Mouse (Mus musculus): ENCODE data around the gene Sik3. TPM values are rescaled to one million over a fixed set of nuclear protein-coding genes. Genes with fewer than 3 reads are reported as not detected.

Gene Sik3
- polyA plus RNA-seq, 1 experiment from 2014 or later, result 6.4 TPM

DNA sequence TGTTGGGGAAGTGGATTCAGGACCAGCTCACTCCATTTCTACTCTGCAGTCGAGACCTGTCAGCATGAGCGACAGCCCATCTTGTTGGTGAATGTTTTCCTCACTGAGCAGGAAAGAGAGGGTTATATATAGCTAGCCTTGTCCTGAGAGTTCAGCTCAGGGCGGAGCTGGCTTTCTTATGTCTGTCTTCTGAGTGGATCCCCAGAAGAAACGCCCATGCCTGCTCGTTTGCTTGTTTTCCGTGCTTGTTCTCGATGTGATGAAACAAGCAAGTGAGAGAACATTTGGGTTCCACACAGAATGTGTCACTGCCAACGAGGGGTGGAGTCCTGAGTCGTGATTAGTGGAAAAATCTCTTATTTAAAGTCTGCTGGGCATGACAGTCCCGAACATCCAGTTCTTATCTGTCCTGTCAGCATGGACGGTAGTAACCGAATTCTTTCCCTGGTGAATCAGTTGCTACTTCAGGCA is 184.1 kb downstream of the Sik3 start:
- Histone ChIP-seq H3K4me1 (peaks cover 46% of the 10 kb centered on the region), H3K36me3 (peaks cover 35% of the 10 kb centered on the region)

DNA sequence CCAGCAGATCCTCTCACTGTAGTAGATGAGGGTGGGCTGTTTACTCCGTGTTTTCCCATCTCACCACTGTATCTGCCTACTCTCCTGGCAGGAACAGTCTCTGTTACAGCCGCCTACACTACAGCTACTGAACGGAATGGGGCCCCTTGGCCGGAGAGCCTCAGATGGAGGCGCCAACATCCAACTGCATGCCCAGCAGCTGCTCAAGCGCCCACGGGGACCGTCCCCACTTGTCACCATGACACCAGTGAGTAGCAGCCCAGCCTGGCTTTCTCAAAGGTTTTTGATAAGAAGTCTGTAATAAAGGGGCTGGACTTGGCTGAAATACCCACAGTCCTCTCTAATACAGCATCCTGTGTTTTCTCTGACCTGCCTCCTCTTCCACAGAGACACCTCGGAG is 185.8 kb downstream of the Sik3 start:
- 68% methylated on average over 9 of the region's 9 CpGs for WGBS
- no peak for DNase-seq (ENCODE audit: low spot score)
- Histone ChIP-seq H3K27ac (peak overlapping the region; percentile 53), H3K36me3 (peaks cover 43% of the 10 kb centered on the region), H3K4me3 (no peak overlapping the region), H3K9me3 (no peaks in the 10 kb centered on the region), H3K27me3 (ENCODE audit: insufficient read depth, poor library complexity, severe bottlenecking) (no peaks in the 10 kb centered on the region), H3K4me1 (peaks cover 60% of the 10 kb centered on the region)

More for the DNA sequence above, 184.1 kb downstream of the Sik3 start:
- no peaks in the 10 kb centered on the region for H3K9me3 ChIP-seq
- H3K27ac ChIP-seq, result peak overlapping the region; percentile 86
- DNase-seq (ENCODE audit: low spot score), result peak; percentile 82
- peak overlapping the region; percentile 32 for H3K4me3 ChIP-seq
- WGBS, result 24% methylated on average over 12 of the region's 12 CpGs
- no peaks in the 10 kb centered on the region for H3K27me3 ChIP-seq (ENCODE audit: insufficient read depth, poor library complexity, severe bottlenecking)

DNA sequence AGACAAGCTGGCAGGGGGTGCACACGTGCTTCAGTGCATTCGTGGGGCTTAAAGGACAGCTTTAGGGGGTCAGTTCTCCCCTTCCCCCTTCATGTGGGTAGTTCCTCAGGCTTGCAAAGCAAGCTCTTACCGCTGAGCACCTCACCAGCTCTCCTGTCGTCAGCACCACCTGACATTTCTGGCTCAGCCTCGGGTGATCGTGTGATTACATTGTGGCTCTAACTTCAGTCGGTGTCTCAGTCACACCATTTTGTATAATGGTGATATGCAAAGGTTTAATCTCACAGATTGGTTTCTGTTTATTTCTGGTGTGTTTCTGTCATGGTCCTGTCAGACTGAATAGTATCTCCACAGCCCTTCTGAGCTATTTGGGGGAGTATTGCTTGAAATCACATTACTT is 186.3 kb downstream of the Sik3 start:
- WGBS, result 61% methylated on average over 7 of the region's 7 CpGs
- Histone ChIP-seq H3K9me3 (no peaks in the 10 kb centered on the region), H3K36me3 (peaks cover 44% of the 10 kb centered on the region), H3K27me3 (ENCODE audit: insufficient read depth, poor library complexity, severe bottlenecking) (no peaks in the 10 kb centered on the region), H3K4me3 (no peak overlapping the region), H3K4me1 (peaks cover 63% of the 10 kb centered on the region), H3K27ac (peak overlapping the region; percentile 53; the same call in 1 of the 2 replicates)
- no peak for DNase-seq (ENCODE audit: low spot score)

DNA sequence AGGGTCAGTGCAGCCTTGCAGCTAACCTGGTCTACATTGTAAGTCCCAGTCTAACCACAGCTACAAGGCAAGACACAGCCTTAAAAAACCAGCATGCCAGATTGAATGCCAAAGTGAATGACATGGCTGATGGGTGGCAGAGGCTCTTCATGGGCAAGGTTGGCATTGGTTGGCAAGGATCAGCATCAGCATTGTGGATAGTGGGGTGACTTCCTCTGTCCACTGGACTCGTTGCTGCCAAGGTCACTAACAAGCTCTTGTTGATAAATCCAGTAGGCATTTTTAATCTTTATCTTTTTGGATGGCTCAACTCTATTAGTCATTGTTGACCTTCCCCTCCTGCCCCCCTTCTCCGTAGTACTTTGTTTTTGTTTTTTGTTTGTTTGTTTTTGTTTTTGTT is 187.0 kb downstream of the Sik3 start:
- H3K27me3 ChIP-seq (ENCODE audit: insufficient read depth, poor library complexity, severe bottlenecking), result no peaks in the 10 kb centered on the region
- H3K36me3 ChIP-seq, result peaks cover 51% of the 10 kb centered on the region
- DNase-seq (ENCODE audit: low spot score), result no peak
- no peaks in the 10 kb centered on the region for H3K9me3 ChIP-seq
- peaks cover 62% of the 10 kb centered on the region for H3K4me1 ChIP-seq
- H3K27ac ChIP-seq, result no peak overlapping the region
- no peak overlapping the region for H3K4me3 ChIP-seq
- WGBS, result 74% methylated on average over 2 of the region's 2 CpGs

DNA sequence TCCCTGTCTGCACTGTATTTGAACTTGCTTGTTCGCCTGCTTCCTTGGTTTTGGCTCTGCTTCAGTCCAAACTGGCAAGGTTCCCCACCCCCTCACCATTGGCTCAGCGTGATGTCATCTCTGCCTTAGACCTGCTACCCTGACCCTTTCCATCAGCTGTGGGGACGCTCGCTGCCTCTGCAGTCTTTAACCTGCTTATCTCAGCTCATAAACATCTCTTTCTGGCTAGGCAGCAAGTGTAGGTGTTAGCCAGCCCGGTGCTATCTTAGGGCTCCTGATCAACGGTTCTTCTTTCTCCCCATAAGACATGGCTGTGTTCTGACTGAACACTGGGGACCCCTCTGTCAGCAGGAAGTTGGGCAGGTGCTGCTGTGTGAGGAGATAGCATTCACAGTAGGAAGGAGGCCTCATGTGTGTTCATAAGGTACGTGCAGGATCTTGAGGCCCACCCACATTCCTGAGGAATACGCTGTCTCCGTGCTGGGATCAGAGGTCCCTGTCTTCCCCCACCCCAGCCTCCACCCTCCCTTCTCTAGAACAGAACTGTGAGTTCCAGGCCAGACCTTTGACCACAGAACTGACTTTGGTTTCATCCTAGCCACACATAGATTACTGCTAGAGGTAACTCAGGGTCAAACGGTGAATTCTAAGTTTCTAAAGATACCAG is 194.3 kb downstream of the Sik3 start:
- Histone ChIP-seq H3K27me3 (ENCODE audit: insufficient read depth, poor library complexity, severe bottlenecking) (no peaks in the 10 kb centered on the region), H3K27ac (0 out of 2 replicates have a peak overlapping the region, but pooled peaks have one; percentile 32), H3K9me3 (no peaks in the 10 kb centered on the region), H3K4me1 (peaks cover 30% of the 10 kb centered on the region), H3K36me3 (peaks cover 80% of the 10 kb centered on the region), H3K4me3 (no peak overlapping the region)
- no peak for DNase-seq (ENCODE audit: low spot score)
- WGBS, result 60% methylated on average over 10 of the region's 10 CpGs

DNA sequence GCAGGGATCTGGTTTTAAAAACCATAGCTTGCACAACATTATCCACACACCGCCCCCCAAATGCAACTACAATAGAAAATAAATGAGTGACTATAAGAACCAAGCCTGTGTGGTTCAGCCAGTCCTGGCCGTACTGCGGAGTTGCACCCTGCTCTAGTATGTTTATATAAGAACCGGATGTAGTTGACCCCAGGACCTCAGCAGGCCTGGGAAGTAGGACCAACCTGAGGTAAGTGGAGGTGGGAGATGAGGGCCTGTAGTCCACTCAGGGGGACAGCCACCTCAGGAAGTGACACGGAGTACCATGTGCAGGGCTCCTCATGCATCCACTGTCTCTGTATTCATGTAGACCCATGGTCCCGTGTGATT is 194.9 kb downstream of the Sik3 start:
- H3K27ac ChIP-seq, result no peak overlapping the region
- no peaks in the 10 kb centered on the region for H3K27me3 ChIP-seq (ENCODE audit: insufficient read depth, poor library complexity, severe bottlenecking)
- no peak for DNase-seq (ENCODE audit: low spot score)
- WGBS, result 86% methylated on average over 6 of the region's 6 CpGs
- H3K9me3 ChIP-seq, result no peaks in the 10 kb centered on the region
- H3K4me3 ChIP-seq, result no peak overlapping the region
- peaks cover 27% of the 10 kb centered on the region for H3K4me1 ChIP-seq
- peaks cover 80% of the 10 kb centered on the region for H3K36me3 ChIP-seq

DNA sequence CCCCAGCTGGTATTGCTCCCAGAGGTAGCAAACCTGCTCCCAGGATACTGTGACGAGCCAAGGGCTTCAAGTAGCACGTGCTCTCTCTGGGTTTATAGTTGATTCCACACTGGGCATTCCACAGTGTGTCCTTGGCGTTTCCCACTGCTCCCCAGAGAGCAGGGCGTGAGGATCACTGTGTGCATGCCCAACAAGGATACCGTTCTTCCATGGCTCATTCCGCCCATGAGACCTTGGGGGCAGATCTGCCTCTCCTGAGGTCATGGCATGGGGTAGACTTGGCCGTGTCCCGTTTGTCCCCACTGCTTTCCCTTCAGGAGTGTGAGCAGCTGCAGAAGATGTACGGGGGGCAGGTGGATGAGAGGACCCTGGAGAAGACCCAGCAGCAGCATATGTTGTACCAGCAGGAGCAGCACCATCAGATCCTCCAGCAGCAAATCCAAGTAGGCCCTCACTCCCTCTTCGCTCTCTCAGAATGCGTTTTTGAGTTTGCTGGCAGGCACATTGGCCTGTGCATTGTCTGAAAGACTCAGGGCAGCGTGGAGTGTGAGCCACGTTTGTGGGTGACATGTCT is 195.9 kb downstream of the Sik3 start:
- DNase-seq (ENCODE audit: low spot score), result no peak
- H3K4me3 ChIP-seq, result no peak overlapping the region
- 86% methylated on average over 13 of the region's 13 CpGs for WGBS
- H3K9me3 ChIP-seq, result no peaks in the 10 kb centered on the region
- no peak overlapping the region for H3K27ac ChIP-seq
- H3K27me3 ChIP-seq (ENCODE audit: insufficient read depth, poor library complexity, severe bottlenecking), result no peaks in the 10 kb centered on the region
- H3K4me1 ChIP-seq, result peaks cover 18% of the 10 kb centered on the region
- H3K36me3 ChIP-seq, result peaks cover 88% of the 10 kb centered on the region

DNA sequence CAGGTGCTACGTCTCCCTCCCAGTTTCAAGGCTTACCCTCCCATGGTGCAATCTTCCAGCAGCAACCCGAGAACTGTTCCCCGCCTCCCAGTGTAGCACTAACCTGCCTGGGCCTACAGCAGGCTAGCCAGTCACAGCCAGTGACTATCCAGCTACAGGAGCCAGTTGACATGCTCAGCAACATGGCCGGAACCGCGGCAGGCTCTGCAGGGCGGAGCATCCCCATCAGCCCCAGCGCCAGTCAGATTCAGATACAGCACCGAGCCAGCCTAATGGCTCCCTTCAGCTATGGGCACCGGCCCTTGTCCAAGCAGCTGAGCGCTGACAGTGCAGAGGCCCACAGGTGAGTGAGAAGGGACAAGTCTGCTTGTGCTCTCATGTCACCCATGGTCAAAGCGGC is 197.9 kb downstream of the Sik3 start:
- Histone ChIP-seq H3K27me3 (ENCODE audit: insufficient read depth, poor library complexity, severe bottlenecking) (no peaks in the 10 kb centered on the region), H3K9me3 (no peaks in the 10 kb centered on the region), H3K4me3 (no peak overlapping the region), H3K36me3 (peaks cover 71% of the 10 kb centered on the region), H3K4me1 (peaks cover 32% of the 10 kb centered on the region), H3K27ac (no peak overlapping the region)
- WGBS, result 92% methylated on average over 12 of the region's 12 CpGs
- no peak for DNase-seq (ENCODE audit: low spot score)

DNA sequence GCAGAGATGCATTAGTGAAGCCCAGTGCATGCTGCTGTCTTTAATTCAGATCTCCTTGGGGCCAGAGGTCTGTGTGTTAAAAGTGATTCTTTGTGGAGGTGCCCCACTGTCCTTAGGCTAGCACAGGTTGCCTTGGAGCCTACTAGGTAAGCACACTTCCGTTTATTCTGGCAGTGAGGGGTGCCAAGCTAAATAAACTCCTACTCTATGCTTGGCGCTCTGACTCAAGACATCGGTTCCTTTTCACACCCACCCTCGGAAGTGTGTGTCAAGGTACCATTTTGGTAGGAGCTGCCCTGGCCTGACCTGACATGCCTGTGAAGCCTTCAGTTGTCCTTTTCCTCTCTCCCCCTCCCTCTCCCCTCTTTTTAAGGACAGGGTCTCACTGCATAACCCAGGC is 201.7 kb downstream of the Sik3 start:
- peaks cover 42% of the 10 kb centered on the region for H3K36me3 ChIP-seq
- no peaks in the 10 kb centered on the region for H3K27me3 ChIP-seq (ENCODE audit: insufficient read depth, poor library complexity, severe bottlenecking)
- 85% methylated on average over 4 of the region's 4 CpGs for WGBS
- peaks cover 38% of the 10 kb centered on the region for H3K4me1 ChIP-seq
- H3K9me3 ChIP-seq, result no peaks in the 10 kb centered on the region
- no peak overlapping the region for H3K4me3 ChIP-seq
- DNase-seq (ENCODE audit: low spot score), result no peak
- no peak overlapping the region for H3K27ac ChIP-seq

DNA sequence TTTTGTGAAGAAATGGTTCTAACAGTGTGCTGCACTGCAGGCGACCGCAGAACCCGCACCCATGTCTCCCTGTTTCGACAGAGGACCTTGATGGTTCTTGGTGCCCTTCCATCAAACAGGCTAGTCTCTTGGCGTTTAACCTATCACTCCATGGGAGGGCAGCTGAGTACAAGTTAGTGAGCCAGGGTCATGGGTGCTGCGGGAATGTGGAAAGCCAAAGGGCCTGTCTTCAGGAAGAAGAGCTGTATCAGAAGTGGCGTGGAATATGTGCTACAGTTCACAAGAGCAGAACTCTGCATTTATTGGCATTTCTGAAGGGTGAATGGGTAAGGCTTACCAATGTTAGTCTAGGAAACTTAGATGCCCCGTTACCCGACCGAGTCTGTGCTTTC is 202.3 kb downstream of the Sik3 start:
- peaks cover 44% of the 10 kb centered on the region for H3K36me3 ChIP-seq
- no peak overlapping the region for H3K27ac ChIP-seq
- H3K9me3 ChIP-seq, result no peaks in the 10 kb centered on the region
- no peaks in the 10 kb centered on the region for H3K27me3 ChIP-seq (ENCODE audit: insufficient read depth, poor library complexity, severe bottlenecking)
- H3K4me3 ChIP-seq, result no peak overlapping the region
- WGBS, result 80% methylated on average over 10 of the region's 10 CpGs
- peaks cover 38% of the 10 kb centered on the region for H3K4me1 ChIP-seq
- DNase-seq (ENCODE audit: low spot score), result no peak

DNA sequence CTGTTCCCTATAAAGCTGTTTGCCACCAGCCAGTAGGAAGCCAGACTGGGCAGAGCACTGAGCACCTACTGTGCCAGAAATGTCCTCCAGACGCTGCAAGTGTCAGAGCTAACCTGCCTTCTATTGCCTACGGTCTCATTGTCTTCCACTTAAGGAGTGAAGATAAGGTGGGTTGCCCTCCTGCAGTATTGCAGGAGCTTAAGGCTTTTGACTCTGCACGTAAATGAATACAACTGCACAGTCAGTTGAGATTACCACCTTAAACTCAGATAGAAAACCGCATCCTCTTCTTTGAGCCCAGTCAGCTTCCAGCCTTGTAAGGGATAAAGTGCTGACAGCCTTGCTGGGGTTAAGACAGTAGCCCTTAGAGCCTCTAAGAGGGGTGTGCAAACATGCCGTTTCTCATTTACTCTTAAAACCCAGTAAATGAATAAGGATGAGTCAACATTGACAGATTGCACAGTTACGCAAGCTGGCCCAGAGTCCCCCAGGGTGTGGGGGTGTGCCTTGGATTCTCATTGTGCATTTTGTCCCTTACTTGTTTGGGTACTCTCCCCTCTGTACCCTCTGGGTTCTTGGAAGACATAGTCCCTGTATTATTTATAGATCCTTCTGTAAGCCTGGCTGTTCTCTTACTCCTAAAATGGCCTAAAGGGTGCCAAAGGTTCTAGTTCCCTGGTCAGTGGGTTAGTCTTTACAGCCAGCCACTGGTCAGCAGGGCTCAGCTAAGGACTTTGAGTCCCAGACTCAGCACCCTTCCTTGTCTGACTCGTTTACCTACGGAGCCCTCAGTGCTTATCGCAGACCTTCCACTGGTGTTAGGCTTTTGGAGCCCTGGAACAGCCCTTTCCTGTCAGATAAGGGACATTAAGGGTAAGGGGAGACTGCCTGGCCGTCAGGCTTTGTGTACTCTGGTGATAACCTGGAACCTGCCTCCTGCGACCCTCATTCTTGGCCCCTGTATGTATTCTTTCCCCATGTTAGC is 203.0 kb downstream of the Sik3 start:
- H3K4me3 ChIP-seq, result no peak overlapping the region
- no peaks in the 10 kb centered on the region for H3K9me3 ChIP-seq
- H3K27ac ChIP-seq, result peak overlapping the region; percentile 32; the same call in 1 of the 2 replicates
- peaks cover 38% of the 10 kb centered on the region for H3K4me1 ChIP-seq
- H3K27me3 ChIP-seq (ENCODE audit: insufficient read depth, poor library complexity, severe bottlenecking), result no peaks in the 10 kb centered on the region
- 20% methylated on average over 11 of the region's 11 CpGs for WGBS
- H3K36me3 ChIP-seq, result peaks cover 44% of the 10 kb centered on the region
- no peak for DNase-seq (ENCODE audit: low spot score)

DNA sequence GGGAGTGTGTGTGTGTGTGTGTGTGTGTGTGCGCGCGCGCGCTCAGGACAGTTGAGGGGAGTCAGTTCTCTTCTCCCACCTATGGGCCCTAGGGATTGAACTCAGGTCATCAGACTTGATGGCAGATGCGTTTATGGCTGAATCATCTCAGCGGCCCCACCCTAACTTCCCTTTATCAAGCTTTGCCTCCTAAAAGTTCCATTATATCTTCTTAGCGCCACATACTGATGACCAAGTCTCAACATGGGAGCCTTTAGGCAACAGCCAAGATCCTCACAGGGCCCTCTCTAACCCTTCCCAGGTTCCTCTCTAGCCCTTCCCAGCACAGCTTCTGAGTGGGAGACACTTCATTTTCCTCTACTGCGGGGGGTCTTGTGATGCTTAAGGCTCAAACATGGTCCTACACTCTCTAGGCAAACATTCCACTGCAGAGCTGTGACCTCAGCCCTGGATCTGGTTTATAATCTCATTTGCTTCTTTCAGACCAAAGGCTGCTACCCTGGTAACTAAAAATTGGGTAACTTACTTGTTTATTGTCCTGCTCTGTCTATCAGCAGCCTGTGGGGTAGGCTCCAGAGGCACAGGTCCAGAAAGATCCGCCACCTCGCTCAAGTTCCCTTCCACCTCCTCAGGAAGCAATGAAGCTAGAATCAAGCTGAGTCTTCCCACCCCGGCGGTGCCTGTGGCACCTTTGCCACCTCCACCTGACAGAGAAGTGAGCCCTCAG is 204.3 kb downstream of the Sik3 start:
- H3K27me3 ChIP-seq (ENCODE audit: insufficient read depth, poor library complexity, severe bottlenecking), result no peaks in the 10 kb centered on the region
- H3K4me1 ChIP-seq, result peaks cover 38% of the 10 kb centered on the region
- H3K36me3 ChIP-seq, result peaks cover 46% of the 10 kb centered on the region
- no peaks in the 10 kb centered on the region for H3K9me3 ChIP-seq
- no peak overlapping the region; the same call in 1 of the 2 replicates for H3K27ac ChIP-seq
- 87% methylated on average over 13 of the region's 13 CpGs for WGBS
- no peak overlapping the region for H3K4me3 ChIP-seq
- no peak for DNase-seq (ENCODE audit: low spot score)
